Mouse (Mus musculus) adrenal gland, postnatal 36 days (tissue): ENCODE measurements around the gene Narfl. TPM values are rescaled to one million over a fixed set of nuclear protein-coding genes. Genes with fewer than 3 reads are reported as not detected.

Experiments used
- DNase-seq, 2 experiments: peaks; one replicate each; pipeline ENCODE4 v3.0.0; 2021; ENCODE audit warnings: mixed read lengths in 1 of 2
- total RNA-seq, 2 experiments: library from RNA; stranded (reverse); gene quantifications; 2 replicates each; pipeline ENCODE4 v1.2.3; 2021

Gene Narfl
- total RNA-seq, 2 experiments from 2014 or later = 26.0 to 31.0 TPM

DNA sequence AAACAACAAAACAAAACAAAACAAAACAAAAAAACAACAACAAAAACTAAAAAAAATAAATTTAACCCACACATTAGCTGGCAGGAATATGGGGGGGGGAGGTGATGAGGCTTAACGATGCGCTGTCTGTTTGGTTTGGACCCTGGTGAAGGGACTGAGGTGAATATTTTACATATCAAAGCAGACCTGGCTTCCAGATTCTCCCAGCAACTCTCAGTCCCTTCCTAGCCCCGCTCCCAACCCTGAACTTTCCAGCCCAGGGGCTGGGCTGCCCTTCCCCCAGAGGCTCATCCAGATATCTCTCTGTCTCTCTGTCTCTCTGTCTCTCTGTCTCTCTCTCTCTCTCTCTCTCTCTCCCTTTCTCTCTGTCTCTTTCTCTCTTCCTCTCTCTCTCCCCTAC lies 11.0 kb upstream of the Narfl start:
- no peak for DNase-seq

DNA sequence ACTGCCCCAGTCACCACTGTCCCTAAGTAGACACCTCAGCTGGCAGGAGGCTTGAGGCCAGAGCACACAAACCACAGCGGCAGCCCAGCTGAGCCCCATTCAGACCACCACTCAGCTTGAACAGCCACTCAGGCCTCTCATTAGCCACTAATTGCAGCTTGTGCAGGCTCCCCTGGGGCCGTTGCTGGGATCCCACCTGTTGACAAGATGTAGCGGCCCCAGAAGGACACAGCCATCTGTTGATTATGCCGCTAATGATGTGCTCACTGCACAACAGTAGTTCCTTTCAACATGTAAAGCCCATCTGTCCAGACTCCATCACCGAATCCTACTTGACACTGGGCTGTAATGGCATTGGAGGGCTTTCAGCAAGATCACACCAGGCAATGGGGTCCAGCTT lies 7.7 kb upstream of the Narfl start:
- no peak for DNase-seq

GRCm38 (mm10) chr17:25769331-25769730 lies 4.2 kb upstream of the Narfl start:
- no peak for DNase-seq

DNA sequence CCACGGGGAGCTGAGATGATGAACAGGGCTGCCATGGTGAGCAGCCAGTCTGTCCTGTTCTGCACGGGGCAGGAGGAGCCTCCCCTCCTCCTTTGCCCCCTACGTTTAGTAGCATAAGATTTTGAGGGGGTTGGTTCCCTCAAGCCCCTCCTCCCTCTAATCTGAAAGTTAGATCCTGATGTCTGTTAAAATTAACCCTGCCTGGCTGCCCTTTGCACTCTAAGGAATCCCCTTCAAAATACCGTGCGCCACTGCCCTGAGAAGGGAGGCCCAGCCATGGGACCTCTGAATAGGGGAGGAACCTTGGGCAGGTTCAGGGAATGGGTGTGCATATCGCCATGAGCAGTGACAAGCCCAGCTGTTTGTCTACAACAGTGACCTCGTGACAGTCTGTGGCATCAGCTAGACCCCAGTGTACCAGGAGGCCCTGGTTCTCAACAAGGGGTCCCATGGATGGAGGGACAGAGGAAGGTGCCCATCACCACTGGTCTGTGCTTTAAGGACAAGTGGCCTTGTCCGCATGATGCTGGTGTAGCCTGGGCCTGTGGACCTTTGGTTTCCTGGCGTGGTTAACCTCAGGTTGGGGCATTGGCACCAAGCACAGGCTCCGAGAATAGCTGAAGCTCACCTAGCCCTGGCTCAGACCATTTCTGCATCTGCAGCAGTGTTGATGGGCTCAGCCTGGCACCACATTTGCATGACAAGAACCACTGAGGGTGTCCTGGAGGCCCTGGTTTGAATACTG lies 1.9 kb downstream of the Narfl start:
- DNase-seq = no peak

DNA sequence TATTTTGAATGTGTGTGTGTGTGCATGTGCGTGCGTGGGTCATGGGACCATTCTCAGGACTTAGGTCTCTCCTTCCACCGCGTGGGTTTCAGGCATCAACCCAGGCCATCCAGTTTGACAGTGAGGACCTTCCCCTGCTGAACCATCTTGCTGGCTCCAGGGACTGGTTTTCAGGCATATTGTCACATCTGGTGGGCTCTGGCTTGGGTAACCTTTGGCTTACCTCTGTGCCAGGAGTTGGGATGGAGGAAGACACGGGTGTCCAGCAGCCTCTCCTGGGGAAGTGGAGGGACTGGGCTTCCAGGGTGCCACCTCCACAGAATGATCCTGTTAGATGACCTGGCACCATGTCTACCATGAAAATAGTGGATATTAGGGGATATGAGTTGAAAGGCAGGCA lies 4.4 kb downstream of the Narfl start:
- no peak for DNase-seq

- no peak for DNase-seq
These were observed 7.8 kb downstream of the Narfl start for GRCm38 (mm10) chr17:25781339-25781738.

- DNase-seq = peak; percentile 76 to 83
These were observed 9.5 kb downstream of the Narfl start for GRCm38 (mm10) chr17:25783086-25783485.

DNA sequence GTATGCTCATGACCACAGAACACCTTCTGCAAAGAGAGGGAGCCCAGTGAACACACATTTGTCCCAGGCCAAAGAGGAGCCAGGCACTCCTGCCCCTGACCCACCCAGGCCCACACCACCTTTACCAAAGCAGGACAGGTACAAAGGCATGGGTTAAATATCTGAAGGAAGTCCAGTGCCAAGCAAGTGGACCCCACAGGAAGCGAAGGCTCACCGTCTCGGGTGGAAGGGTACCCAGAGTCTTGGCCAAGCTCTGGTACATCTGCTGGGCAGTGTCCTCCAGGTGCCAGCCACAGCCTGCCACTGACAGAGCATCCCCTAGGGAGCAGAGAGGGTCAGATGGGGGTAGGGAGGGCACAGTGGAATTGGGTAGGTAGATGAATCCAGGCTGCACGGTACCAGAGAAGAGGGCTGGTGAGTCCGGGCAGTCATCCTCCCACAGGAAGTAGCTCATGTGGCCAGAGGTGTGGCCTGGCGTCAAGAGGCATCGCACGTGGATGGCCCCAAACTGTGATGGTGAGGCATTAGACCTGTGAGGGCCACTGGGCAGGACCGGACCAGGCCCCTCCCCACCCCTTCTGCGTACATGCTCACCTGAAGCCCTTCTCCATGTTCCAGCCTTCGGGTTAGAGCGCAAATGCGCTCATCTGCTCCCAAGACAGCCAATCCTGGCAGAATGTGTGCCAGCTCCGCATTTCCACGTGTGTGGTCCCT lies 10.4 kb downstream of the Narfl start:
- no peak for DNase-seq

GRCm38 (mm10) chr17:25785281-25785745 lies 11.7 kb downstream of the Narfl start, which contains the start of gene Haghl:
TSS of gene Haghl (minus strand) at chr17:25785673.
- peak; percentile 95 for DNase-seq

- no peak for DNase-seq
These were observed 12.7 kb downstream of the Narfl start, which contains the start of gene Ccdc78 for GRCm38 (mm10) chr17:25786280-25786679. TSS of gene Ccdc78 (plus strand) at chr17:25786580.

DNA sequence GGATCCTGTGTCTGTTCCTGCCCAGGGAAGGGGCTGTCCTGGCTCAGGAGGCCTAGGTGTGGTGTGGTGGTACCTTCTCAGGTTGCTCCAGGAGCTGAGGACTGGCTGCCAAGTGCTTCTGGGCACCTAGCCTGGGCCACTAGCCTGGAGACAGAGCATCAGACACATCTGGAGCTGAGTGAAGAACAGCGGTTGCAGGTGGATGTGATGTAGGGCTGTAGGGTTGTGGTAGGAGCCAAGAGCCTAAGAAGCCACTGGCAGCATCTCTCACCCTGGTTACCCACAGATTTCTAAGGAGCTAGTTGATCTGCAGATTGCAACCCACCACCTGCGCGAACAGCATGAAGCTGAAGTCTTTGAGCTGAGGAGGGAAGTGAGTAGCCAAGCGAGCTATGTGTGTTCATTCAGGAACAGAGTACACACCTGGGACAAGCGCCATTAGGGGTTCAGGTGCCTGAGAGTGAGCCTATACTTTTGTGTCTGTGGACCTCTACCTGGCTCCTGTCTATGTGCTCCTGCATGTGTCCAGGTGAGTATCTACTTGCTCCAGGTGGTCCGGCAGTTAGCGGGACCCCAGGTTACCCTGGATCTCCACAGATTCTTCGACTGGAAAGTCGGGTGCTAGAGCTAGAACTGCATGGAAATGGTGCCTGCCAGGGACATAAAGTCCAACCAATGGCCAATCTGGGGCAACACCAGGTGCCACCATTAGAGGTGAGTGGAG lies 13.4 kb downstream of the Narfl start:
- no peak for DNase-seq

- no peak for DNase-seq
These were observed 17.8 kb downstream of the Narfl start for GRCm38 (mm10) chr17:25791320-25791842.

DNA sequence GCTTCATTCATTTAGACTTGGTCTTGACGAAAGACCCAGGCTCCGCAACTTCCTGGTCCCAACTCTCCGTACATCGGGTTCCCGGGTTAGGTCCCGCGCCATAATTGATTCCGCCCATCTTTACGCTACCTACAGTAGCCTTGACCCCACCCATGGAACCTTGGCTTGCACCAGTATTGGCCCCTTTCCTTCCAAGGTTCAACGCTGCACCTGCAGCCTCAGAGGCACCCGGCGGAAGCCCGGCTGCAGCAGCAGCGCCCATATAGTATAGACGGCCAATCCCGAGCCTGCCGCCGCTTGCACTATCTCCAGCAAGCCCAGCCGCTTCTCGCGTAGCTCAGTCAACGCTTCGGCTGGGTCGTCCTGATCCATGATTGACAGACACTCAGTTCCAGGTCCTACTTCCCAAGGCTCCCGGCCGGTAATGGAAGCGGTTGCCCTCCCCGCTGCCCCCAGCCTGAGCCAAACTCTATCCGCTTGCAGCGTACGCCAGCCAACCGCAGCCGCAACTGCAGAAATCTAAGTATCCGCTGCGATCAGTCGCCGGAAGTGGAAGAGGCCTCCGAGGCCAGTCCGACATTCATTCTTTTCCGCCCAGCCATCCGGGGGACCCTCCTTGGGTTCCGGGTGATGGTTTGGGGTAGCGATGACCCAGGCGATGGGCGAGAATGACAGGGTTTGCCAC lies 18.4 kb downstream of the Narfl start:
- peak; percentile 89 for DNase-seq

DNA sequence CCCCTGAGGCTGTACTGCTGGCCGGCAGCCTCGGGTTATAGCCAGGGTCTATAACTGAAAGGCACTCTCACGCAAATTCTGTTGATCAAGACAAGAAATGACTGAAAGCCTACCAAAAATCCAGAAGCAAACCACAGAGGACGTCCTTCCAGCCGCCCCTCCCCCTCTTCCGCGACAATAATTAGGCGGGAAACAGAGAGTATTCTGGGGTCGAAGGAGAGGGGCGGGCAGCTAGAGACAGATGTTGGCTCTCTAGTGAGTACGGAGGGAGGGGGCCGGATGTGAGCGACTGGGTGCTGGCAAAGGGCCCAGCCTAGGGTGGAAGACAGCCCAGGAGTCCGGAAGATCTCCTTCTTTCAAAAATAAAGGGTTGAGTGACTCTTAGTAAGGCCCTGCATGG lies 19.0 kb downstream of the Narfl start, which contains the start of gene Fam173a:
TSS of gene Fam173a (minus strand) at position 287 of the 400 bp plus-strand sequence.
- peak; percentile 80 to 88 for DNase-seq

DNA sequence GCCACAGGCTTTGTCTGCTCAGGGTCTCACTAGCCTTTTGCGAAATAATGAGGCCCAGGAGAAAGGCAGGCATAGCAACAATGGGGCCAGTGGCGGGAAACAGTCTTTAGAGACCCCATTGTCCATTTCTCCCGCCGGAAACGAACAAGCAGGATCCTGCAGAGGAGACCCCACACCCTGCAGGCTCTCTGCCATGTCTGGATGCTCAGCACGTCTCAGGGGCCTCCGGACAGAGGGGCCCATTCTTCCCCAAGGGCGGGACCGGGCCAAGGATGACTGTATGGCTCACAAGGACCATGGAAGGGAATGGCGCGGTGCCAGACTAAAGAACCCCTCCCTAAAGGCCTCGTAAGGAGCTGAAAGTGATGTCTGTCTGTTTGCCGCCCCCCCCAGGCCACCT lies 20.6 kb downstream of the Narfl start:
- no peak for DNase-seq

DNA sequence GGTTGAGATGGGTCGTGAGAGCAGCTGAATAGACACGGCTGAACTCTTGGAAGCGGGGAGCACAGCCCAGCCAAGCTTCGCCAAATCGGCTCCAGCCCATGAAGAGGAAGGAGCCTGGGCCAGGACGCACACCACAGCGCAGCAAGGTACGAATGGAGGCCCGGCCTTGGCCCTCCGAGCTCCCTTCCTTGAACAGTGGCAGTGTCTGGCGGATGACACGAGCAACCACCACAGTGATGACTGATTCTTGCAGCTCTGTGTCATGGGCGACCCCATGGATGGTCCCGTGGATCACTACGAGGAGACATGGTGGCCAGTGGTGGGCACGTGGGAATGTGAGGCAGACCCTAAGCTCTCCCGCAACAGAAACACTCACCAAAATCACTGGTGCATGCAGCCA lies 21.4 kb downstream of the Narfl start:
- no peak for DNase-seq

- peak; percentile 46 to 61 for DNase-seq
These were observed 22.1 kb downstream of the Narfl start, which contains the start of gene AC134908.4 for GRCm38 (mm10) chr17:25795609-25796092. TSS of gene AC134908.4 (minus strand) at chr17:25795659.

DNA sequence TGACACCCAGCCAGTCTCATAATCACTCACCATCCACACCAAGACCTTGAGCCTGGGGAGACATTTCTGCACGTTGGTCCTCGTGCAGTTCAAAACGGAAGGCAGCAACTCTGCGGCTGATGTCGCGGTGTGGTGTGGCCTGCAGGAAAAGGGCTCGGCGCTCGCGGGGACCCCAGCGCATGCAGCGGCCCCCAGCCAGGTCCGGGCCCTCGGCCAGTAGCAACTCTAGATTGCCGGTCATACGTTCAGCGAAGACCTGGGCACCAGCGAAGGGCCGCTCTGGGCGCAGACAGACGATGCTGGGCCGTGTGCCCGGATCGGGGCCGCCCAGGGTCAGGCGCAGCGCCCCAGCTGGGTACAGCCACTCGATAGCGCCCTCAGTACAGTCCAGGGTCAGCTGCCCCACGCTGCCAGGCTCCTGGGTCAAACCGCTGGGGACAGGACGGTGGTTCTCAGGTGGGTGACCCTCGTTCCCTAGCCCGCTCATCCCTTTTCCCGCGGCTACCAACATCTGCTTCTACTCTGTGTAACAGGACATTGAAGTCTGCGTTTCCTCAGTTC lies 22.7 kb downstream of the Narfl start:
- peak; percentile 71 to 75 for DNase-seq

- peak; percentile 93 to 97 for DNase-seq
These were observed 23.4 kb downstream of the Narfl start, which contains the start of gene Metrn for GRCm38 (mm10) chr17:25796951-25797369. TSS of gene Metrn (minus strand) at chr17:25797136.

DNA sequence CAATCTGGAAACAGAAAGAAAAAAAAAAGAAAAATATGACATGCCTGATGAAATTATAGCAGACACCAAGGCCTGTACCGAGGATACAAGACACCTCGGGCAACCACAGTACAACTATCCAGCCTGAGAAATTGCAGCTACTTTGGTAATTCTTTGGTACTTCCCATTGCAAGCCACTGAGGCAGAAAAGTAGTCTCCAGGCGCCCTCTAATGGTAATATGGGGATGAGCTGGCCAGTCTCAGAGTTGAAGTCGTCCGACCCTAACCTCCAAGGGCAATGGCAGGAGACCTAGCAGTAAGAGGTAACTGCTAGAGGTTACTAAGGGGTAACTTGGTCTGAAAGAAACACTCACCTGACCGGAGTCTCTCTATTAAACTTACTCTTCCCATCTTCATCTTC lies 27.5 kb downstream of the Narfl start:
- peak; percentile 64 to 71 for DNase-seq
